Mouse (Mus musculus) sigmoid colon, adult 10 weeks (tissue): Measurements from ENCODE around the gene Oog4. TPM values are rescaled to one million over a fixed set of nuclear protein-coding genes. Genes with fewer than 3 reads are reported as not detected.

ENCODE experiments used
- polyA plus RNA-seq: library from polyadenylated mRNA; stranded (reverse); fragments of 350-450 nt; fragmentation: Illumina TruSeq; extraction: RNeasy Lipid Tissue Mini Kit (QIAGEN cat#74804); gene quantifications from one replicate; pipeline ENCODE4 v1.2.3, GENCODE M21; 2014; ENCODE audit warnings: low read depth, low replicate concordance

Oog4 gene
- polyA plus RNA-seq: not detected

GRCm38 (mm10) chr4:143450224-143450623 lies at the start of gene Oog4:
Gene Oog4, minus strand, starts transcription at chr4:143450324.

GRCm38 (mm10) chr4:143412219-143413092 lies 37.7 kb downstream of the Oog4 start, which contains the start of gene Pramef8:
Gene Pramef8, plus strand, starts transcription at chr4:143412426.

DNA sequence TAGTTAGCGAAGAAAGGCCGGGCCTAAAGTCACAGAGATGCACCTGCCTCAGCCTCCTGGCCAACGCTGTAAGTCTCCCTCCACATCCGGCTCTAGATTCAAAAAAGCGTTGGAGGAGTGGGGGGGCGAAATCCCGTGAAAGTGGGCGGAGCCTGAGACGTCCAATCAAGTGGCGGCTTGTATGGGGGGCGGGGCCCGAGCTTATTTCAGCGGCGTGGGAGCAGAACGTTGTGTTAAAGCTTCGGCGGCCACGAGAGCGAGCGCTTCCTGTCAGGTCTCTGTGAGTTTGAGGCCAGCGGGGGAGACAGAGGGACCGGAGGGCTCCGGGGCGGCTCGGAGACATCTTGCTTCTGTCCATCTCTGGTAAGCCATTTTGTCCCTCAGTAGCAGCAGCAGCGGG lies 55.9 kb downstream of the Oog4 start, which contains the start of gene Pramel1:
Gene Pramel1, plus strand, starts transcription at position 248 of the 400 bp plus-strand sequence.

Other genes starting within 250 kb of the Oog4 start
- 17.2 TPM for gene Prdm2, start 237.3 kb downstream of the Oog4 start, polyA plus RNA-seq
- 15.0 TPM for gene Pdpn, start 150.8 kb downstream of the Oog4 start, polyA plus RNA-seq
- not detected for gene Lrrc38, start 100.6 kb downstream of the Oog4 start, polyA plus RNA-seq
- gene Pramel1, start 55.9 kb downstream of the Oog4 start, polyA plus RNA-seq: not detected
- 16.9 TPM for gene Pramef8, start 37.9 kb downstream of the Oog4 start, polyA plus RNA-seq
- gene Gm13043, start 61.0 kb upstream of the Oog4 start, polyA plus RNA-seq: not detected
- not detected for gene Gm13040, start 85.6 kb upstream of the Oog4 start, polyA plus RNA-seq
- gene BC080695, start 101.4 kb upstream of the Oog4 start, polyA plus RNA-seq: not detected
- not detected for gene Gm13057, start 101.4 kb upstream of the Oog4 start, polyA plus RNA-seq
- not detected for gene Gm13083, start 164.7 kb upstream of the Oog4 start, polyA plus RNA-seq
- gene Gm13088, start 206.9 kb upstream of the Oog4 start, polyA plus RNA-seq: not detected